Mouse (Mus musculus) neutrophil, adult 5-6 weeks (primary cell): ENCODE measurements around the gene Chst3. TPM values are rescaled to one million over a fixed set of nuclear protein-coding genes. Genes with fewer than 3 reads are reported as not detected.
A peak's percentile ranks its signal among the peaks of the same experiment; 100 is the strongest.
"Not testable (repeated sequence)": the region's sequence is repeated elsewhere in the genome, so short reads cannot be mapped to it uniquely, and the experiment has no call there.

ENCODE experiments used
- ATAC-seq: fragments of 151-379, 151-347 bp; 2 replicates; pipeline ENCODE4 v1.8.0; 2017; ENCODE audit warnings: mild to moderate bottlenecking, moderate TSS enrichment; ENCODE audit not compliant: insufficient number of reproducible peaks, poor library complexity, low FRiP score, severe bottlenecking; ENCODE audit errors: extremely low read depth
- total RNA-seq: library from RNA; stranded (forward); fragments of 200-1000 nt; gene quantifications from 2 replicates; pipeline ENCODE4 v1.2.3, GENCODE M21; 2017

Gene Chst3
- total RNA-seq, 1 experiment from 2014 or later = 135 TPM

- ATAC-seq = peak; percentile 76
Observed at GRCm38 (mm10) chr10:60237475-60238154, 18.6 kb upstream of the Chst3 start.

DNA sequence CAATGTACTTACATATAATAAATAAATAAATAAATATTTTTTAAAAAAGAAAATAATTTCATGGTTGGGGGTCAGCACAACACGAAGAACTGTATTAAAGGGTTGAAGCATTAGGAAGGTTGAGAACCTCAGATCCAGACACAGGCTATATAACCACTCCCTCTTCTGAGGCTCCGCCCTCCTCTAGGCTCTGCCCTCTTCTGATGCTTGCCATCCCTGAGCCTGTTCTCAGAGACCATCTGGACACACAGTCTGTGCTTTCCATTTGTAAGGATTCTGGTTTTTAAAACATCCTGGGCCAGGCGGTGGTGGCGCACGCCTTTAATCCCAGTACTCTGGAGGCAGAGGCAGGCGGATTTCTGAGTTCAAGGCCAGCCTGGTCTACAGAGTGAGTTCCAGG, 16.8 kb upstream of the Chst3 start:
- ATAC-seq = not testable (repeated sequence)

- no peak for ATAC-seq
Observed at GRCm38 (mm10) chr10:60234006-60234405, 14.9 kb upstream of the Chst3 start.

DNA sequence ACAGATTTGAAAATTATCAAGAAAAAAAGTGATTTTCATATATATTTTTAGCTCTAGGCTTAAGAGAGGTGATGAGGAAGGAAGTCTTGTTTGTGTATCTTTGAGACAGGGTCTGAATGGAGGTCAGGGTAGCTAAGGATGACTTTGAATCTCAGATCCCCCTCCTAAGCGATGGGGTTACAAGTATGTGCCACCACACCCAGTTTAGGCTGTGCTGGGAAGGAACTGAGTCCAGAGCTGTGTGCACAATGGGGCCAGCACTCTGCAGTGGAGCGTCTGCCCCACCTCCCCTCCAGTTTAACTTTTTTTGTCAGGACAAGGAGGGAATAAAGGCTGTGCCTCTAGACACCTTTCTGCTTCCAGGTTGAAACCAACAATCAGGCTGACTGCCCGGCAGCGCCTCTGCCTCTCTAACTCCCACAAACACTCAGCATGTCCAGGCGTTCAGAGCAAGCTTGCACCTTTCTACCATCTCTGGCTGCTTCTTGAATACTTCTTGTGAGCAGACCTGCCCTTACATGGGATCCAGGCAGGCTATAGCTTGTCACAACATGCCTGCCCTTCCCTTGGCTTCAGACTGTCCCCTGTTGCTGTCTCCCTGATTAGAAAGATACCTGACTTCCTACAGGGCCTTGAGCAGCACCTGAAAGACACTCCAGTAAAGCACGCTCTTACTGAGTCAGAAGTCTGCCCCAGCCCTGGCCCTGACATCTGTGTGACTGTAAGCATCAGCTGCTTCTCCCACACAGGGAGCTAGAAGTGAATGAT, 11.4 kb upstream of the Chst3 start:
- peak; percentile 39 for ATAC-seq

- no peak for ATAC-seq
Observed at GRCm38 (mm10) chr10:60229113-60229512, 10.1 kb upstream of the Chst3 start.

- no peak for ATAC-seq
Observed at GRCm38 (mm10) chr10:60227666-60228065, 8.6 kb upstream of the Chst3 start.

DNA sequence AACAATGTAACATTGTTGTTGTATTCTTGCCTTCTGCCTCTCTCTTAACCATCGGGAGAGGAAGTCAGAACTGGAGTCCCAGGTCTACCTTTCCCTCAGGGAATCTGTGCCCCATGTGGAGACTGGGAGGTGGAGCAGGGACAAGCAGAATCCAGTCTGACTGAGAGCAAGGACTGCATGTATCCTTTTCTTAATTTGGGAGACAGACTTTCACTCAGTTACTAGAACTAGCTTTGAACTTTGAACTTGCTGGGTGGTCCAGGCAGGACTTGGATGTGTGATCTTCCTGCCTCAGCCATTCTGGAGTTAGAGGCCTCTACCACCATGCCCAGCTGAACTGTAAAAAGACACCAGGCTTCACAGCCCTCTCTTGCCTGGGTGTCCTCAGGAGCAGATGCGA, 5.5 kb upstream of the Chst3 start:
- ATAC-seq = no peak

DNA sequence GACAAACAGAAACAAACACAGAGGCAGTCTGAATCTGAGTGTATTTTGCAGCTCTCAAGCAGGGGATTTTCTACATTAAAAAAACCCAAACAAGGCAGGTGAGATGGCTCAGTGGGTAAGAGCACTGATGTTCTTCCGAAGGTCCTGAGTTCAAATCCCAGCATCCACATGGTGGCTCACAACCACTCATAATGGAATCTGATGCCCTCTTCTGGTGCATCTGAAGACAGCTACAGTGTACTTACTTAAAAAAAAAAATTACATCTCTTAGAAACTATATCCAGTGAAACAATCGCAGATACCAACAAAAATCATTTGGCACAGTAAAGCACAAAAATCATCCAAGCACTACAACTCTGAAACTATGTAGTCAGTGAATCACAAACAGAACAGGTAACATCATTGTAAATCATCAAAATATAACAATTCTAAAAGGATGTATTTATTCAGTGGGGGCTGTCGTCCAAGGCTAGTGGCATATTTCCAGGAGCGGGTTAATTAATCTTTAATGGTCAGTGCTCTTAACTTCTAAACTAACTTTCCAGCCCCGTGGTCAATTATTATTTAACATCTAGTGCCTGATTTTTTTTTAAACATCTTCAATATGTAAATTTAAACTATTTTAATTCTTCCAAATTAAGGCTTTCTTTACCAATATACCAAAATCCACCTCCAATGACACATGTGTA, 2.7 kb upstream of the Chst3 start:
- ATAC-seq = not testable (repeated sequence)

GRCm38 (mm10) chr10:60220607-60221006, 1.5 kb upstream of the Chst3 start:
- no peak for ATAC-seq

DNA sequence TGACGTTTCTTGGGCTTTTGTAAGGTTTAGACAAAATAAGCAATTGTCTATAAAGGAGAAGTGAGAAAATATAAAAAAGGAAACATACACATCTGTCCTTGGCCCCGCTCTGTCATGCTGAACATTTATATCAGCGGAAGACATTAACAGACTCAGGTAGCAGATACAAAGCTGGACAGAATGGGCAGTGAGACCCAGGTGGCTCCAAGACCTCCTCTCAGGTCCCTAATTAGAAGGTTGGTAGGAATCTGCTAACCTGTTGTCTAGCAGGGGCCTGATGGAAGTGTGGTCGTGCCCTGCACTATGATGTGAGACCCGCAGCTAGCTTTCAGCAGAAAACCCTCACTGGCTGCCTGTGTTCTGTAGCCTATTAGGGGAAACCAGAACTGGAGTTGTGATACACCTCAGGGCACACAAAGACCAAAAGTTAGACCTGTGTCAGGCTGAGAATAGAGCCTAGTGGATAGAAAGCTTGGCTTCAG, 1.0 kb upstream of the Chst3 start:
- peak; percentile 49; the same call in 1 of the 2 replicates for ATAC-seq

- no peak for ATAC-seq
Observed at GRCm38 (mm10) chr10:60218033-60218590, 948 bp downstream of the Chst3 start.

GRCm38 (mm10) chr10:60216331-60217095, 2.5 kb downstream of the Chst3 start:
- ATAC-seq = no peak

DNA sequence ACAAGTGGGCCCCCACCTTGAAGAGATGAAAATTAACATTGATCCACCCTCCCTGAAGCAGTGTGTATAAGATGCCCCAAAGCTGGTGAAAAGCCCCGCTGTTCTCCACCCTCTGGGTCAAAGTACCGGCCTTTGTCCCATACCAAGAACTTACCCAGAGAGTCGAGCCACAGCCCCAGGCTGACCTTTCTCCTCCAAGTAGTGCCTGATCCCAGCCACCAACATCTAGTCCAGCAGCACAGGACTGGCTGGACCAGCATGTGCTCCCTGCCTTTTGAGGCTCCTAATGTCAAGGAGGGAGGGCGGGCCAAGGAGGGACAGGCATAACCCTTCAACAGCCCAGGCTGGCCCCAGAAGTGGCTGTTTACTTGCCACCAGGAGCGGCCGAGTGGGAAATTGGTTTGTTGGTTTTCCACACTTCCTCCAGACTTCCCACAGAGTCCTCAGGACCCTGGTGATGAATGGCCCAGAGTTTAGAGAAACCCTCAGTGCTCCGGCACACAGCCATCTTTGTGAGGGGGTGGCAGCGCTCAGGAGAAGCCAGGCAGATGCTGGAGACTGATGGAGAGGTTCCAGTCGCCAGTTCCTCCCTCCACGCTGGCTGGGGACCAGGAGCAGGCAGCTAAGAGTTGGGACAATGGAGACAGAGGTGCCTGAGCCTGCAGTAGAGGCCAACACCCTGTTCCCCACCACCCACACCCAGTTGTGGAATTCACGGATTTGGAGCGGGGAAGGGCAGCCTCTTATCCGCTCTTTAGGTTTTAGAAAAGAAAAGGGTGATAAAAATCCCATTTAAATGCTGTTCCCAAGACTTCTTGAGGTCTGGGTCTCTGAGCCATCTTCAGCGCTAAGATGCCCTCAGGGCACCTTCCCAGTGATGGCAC, 3.7 kb downstream of the Chst3 start:
- ATAC-seq = no peak

- ATAC-seq = no peak
Observed at GRCm38 (mm10) chr10:60212589-60213379, 6.3 kb downstream of the Chst3 start.

- ATAC-seq = no peak
Observed at GRCm38 (mm10) chr10:60211501-60212005, 7.5 kb downstream of the Chst3 start.

DNA sequence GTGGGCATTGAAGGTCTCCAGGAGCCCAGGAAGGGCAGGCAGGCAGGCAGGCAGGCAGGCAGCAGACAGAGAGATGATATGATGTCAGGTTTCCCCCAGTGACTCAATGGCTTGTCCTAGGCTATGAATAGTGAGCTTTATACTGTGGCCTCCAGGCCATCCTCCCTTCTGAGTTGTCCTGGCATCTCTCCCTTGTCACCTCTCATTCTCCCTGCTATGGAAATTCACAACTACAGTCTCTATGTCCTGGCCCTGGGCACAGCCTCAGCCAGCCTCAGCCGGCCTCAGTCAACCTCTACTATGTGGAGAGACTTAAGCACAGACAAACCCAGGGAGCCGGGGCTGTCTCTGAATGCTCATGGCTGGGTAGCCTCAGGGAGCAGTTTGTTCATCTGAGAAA, 8.6 kb downstream of the Chst3 start:
- ATAC-seq = no peak

DNA sequence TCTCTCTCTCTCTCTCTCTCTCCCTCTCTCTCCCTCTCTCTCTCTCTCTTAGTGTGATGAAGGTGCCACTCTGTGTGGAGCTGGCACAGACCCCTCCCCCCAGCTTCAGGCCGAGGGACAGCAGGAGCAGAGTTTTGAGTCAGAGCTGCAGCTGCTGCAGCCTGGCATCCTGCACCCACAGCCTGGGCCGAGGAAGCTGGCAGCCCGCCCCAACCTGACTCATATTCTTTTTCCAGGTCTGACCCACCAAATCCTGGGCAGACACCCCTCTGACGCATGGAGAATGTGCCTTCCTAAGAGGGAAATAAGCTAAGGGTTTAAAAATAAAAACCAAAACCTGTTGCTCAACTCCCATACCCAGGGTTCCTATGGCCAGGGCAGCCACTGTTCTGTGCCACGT, 9.8 kb downstream of the Chst3 start:
- ATAC-seq = no peak
